Mouse (Mus musculus): Measurements from ENCODE around the gene Sim2. TPM values are rescaled to one million over a fixed set of nuclear protein-coding genes. Genes with fewer than 3 reads are reported as not detected.

The Sim2 gene
- total RNA-seq, 1 experiment from 2014 or later: not detected

- no peak for ATAC-seq (replicated peaks in 1 of 2; ENCODE audit: insufficient read depth in 1 of 2, low FRiP score in 2 of 2, low TSS enrichment in 1 of 2, low read depth in 1 of 2, poor library complexity in 2 of 2, severe bottlenecking in 2 of 2)
Measured at GRCm38 (mm10) chr16:94070920-94071319, 13.8 kb upstream of the Sim2 start.

DNA sequence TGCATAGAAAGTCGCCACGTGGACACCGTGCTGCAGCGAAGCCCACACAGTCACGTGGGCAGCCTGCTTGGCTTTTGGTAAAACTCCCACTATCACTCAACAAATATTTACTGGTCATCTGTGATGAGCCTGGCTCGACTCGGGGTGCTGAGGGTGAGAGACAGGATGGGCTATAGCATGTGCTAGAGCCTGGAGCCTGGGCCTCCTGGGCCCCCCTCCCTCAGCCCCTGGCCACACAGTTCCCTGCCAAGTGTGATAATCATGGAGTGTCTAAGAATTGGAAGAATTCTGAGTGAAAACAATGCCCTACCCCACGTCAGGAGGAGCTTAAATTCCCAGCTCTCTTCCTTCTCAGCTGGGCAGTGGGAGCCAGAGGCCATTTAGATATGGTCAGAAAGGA, 13.3 kb upstream of the Sim2 start:
- no peak for ATAC-seq (replicated peaks in 1 of 2; ENCODE audit: insufficient read depth in 1 of 2, low FRiP score in 2 of 2, low TSS enrichment in 1 of 2, low read depth in 1 of 2, poor library complexity in 2 of 2, severe bottlenecking in 2 of 2)

- ATAC-seq (replicated peaks in 1 of 2; ENCODE audit: insufficient read depth in 1 of 2, low FRiP score in 2 of 2, low TSS enrichment in 1 of 2, low read depth in 1 of 2, poor library complexity in 2 of 2, severe bottlenecking in 2 of 2): no peak
Measured at GRCm38 (mm10) chr16:94075362-94076027, 9.2 kb upstream of the Sim2 start.

- no peak for ATAC-seq (replicated peaks in 1 of 2; ENCODE audit: insufficient read depth in 1 of 2, low FRiP score in 2 of 2, low TSS enrichment in 1 of 2, low read depth in 1 of 2, poor library complexity in 2 of 2, severe bottlenecking in 2 of 2)
Measured at GRCm38 (mm10) chr16:94078318-94079074, 6.2 kb upstream of the Sim2 start.

DNA sequence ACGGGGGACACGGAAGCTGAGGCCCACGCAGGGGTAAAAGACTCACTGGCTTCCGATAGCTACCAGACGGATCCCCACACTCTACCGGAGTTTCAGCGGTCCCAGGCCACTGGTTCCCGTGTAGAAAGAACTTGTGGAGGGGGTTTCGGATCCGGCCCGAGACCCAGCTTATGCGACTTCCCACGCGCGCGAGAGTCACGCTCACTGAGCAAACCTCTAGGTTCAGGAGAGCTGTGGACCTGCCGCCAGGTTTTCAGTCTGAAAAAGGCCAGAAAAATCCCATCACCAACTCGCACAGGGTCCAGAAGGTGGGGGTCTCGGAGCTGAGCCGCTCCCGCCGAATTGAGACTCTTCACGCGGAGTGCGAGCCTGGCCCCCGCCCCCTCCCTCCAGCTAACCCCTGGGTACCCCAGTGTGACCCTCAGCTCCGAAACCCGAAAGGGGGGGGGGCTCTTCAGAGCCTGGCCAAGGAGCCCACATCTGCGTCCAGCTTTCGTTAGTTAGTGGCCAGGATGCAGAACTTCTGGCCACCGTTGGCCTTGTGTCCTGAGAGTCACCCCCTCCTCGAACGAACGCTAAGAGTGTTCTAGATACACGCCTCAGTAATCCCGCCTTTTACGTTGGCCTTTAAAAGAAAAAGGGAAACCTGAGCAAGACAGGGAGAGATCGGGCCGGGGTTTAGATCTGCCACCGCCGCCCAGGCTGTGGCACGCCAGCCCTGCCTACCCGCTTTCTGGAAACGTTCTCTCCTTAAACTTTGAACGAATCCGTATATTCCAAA, 5.5 kb upstream of the Sim2 start:
- ATAC-seq (replicated peaks in 1 of 2; ENCODE audit: insufficient read depth in 1 of 2, low FRiP score in 2 of 2, low TSS enrichment in 1 of 2, low read depth in 1 of 2, poor library complexity in 2 of 2, severe bottlenecking in 2 of 2): no peak

DNA sequence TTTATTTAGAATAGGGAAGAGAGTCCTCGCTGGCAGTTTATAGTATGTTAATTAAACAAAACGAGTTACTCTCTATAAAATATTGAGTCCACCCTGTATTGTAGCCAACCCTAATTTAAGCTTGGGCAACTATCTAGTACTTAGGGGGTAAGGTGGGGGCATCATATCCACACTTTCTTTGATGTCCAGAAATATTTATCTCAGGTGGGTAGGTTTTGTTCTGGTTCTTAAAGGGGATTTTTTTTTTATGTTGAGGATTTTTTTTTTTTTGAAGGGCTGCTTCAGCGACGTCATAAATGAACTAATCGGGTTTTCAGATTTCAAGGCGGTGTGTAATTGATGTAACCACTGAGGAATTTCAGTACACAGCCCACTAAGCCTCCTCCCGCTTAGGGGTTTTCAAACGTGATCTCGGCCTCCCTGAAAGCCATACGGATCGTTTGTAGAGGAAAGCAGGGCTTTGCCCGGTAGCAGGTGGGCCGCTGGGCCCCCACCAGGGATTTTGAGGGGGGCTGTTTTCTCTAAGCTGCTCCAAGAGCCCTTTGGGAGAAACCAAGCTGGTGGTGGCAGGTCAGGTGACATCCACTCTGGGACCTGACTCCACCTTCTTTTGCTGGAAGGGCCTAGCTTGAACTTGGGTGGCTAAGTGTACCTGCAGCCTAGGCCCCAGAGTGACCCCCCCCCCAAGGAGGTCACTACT, 4.7 kb upstream of the Sim2 start:
- no peak for ATAC-seq (replicated peaks in 1 of 2; ENCODE audit: insufficient read depth in 1 of 2, low FRiP score in 2 of 2, low TSS enrichment in 1 of 2, low read depth in 1 of 2, poor library complexity in 2 of 2, severe bottlenecking in 2 of 2)

DNA sequence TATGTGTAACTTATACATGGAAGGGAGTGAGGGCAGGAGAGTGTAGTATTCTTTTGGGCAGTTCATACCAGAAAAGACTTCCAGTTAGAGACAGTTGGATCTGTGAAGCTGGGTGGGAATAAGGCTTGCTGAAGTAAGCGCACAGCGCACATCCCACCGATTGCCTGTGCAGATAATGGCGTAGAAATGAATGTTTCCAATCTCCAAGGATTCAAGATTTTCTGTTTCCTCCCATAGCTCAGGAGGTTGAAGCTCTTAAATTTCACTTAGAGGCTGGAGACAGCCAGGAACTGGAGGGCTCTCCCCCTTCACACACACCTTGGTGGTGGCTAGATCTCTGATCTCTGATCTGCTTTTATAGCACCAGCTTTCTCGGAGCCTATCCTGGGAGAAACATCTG, 3.1 kb upstream of the Sim2 start:
- ATAC-seq (replicated peaks in 1 of 2; ENCODE audit: insufficient read depth in 1 of 2, low FRiP score in 2 of 2, low TSS enrichment in 1 of 2, low read depth in 1 of 2, poor library complexity in 2 of 2, severe bottlenecking in 2 of 2): no peak

- ATAC-seq (replicated peaks in 1 of 2; ENCODE audit: insufficient read depth in 1 of 2, low FRiP score in 2 of 2, low TSS enrichment in 1 of 2, low read depth in 1 of 2, poor library complexity in 2 of 2, severe bottlenecking in 2 of 2): no peak
Measured at GRCm38 (mm10) chr16:94081996-94082708, 2.6 kb upstream of the Sim2 start.

DNA sequence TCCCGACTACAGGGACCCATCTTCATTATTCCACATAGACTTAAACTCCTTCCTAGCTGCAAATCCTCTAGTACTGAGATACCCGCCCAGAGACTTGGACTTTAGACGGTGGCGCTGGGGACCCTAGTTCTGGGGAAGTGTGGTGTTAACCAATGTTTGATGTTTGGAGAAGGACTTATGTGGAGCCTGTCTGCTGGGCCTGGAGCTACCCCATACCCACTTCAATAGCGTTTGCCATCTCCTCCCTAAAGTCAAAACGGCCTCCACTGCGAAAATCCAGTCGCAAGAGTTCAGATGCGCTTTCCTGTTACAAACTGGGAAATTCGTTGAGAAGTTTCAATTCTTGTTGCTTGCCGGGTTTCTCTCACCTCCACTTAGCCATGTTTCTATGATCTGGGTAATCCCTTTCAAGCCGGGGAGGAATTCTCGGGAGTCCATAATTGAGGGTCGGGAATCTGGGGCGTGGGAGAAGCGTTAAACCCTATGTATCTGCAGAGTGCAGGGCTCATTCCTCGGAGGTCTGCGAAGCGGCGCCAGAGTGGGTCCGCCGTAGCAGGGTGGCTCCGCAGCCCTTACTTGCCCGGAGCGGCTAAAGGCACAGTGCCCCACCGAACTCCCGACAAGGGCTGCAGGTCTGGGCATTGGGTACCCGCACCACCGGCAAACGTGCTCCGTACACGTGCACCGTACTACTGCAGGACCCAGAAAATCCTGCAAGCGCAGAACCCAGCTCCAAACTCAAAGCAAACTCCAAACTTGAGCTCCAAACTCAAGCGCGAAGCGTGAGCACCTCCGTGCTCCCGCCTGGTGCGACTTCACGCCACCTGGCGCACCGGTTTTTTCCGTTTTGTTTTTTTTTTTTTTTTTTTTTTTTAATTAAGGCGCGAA, 1.5 kb upstream of the Sim2 start:
- ATAC-seq (replicated peaks in 1 of 2; ENCODE audit: insufficient read depth in 1 of 2, low FRiP score in 2 of 2, low TSS enrichment in 1 of 2, low read depth in 1 of 2, poor library complexity in 2 of 2, severe bottlenecking in 2 of 2): no peak

DNA sequence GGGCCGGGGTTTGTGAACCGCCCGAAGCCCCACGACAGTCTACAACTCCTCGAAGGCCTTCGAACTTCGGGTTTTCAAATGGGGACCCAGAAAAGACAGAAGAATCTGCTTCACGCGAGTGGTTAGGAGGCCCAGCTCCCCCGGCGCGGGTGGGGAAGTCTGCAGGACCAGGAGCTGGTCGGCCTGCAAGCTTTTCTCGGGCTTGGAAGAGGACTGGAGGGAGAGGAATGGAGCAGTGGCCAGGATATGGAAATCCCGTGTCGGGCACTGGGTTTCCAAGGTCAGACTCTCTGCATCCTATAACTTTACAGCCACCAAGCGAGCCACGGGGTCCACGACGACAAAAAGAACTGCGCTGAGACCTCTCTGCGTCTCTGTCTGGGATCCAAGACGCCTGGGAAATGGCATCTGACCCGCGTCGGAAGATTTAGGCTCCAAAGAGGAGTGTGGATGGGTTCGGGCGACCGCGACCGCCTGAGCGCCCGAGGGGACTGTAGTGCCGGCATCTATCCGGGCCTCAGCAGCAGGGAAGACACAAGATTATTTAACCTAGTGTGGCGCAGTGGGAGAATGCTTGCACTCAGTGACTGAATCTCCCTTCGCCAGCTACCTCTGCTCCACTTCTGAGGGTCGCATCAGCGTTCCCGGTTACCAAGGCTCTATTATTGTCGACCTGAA, 744 bp upstream of the Sim2 start:
- ATAC-seq (replicated peaks in 1 of 2; ENCODE audit: insufficient read depth in 1 of 2, low FRiP score in 2 of 2, low TSS enrichment in 1 of 2, low read depth in 1 of 2, poor library complexity in 2 of 2, severe bottlenecking in 2 of 2): no peak

- ATAC-seq (replicated peaks in 1 of 2; ENCODE audit: insufficient read depth in 1 of 2, low FRiP score in 2 of 2, low TSS enrichment in 1 of 2, low read depth in 1 of 2, poor library complexity in 2 of 2, severe bottlenecking in 2 of 2): no peak
Measured at GRCm38 (mm10) chr16:94085603-94086285, 1.0 kb downstream of the Sim2 start.

- ATAC-seq (replicated peaks in 1 of 2; ENCODE audit: insufficient read depth in 1 of 2, low FRiP score in 2 of 2, low TSS enrichment in 1 of 2, low read depth in 1 of 2, poor library complexity in 2 of 2, severe bottlenecking in 2 of 2): no peak
Measured at GRCm38 (mm10) chr16:94086701-94087569, 2.2 kb downstream of the Sim2 start.

DNA sequence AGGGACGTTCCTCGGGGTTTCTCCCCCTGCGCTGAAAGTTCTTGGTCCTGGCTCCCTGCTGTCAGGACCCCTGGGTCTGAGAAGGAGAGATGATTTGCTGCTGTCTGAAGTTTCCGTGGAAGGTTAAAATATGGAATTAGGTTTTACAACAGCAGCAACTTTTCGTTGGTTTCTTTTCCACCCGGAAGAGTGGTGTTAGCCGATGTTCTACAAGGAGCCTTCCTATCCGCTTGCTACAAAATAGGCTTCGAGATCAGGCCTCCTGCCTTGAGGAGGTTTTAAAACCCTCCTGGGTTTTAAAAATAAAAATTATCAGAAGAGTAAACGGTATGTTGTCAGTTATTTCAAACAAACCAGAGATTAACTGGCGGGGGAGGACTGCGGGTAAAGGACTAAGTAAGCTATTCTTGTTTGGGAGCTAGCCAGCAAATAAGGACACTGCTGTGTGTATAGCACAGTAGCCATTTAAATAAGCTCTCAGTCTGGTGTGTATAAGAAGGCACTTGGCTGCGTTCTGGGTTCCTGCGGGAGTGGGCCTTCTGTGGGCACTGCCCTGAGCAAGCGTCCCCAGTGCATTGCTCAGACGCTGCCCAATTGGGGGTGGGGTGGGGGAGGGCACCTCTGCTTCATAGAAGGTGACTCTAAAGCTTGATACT, 3.0 kb downstream of the Sim2 start:
- ATAC-seq (replicated peaks in 1 of 2; ENCODE audit: insufficient read depth in 1 of 2, low FRiP score in 2 of 2, low TSS enrichment in 1 of 2, low read depth in 1 of 2, poor library complexity in 2 of 2, severe bottlenecking in 2 of 2): no peak

GRCm38 (mm10) chr16:94088226-94088748, 3.6 kb downstream of the Sim2 start:
- ATAC-seq (replicated peaks in 1 of 2; ENCODE audit: insufficient read depth in 1 of 2, low FRiP score in 2 of 2, low TSS enrichment in 1 of 2, low read depth in 1 of 2, poor library complexity in 2 of 2, severe bottlenecking in 2 of 2): no peak
